Mouse (Mus musculus): ENCODE measurements around the gene Pyy.

The Pyy gene

DNA sequence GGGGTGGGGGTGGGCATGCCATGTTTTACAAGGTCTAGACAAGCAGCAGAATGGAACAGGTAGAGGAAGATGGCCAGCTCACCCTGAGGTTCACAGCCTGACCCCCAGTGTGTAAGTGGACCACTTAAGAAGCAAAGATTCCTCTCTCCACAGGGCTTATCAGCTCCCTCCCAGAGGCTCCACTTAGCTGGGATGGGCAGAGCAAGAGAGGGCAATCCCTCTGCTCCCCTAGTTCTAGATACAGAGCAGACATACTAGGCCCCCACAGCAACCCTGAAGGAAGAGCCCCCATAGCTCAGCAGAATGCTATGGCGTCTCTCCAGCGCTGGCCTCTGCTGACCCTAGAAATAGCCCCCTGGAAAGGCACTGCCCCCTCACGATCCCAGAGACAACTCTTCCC lies 12.0 kb downstream of the Pyy start:
- no peak for DNase-seq (ENCODE audit: low spot score in 2 of 2)

DNA sequence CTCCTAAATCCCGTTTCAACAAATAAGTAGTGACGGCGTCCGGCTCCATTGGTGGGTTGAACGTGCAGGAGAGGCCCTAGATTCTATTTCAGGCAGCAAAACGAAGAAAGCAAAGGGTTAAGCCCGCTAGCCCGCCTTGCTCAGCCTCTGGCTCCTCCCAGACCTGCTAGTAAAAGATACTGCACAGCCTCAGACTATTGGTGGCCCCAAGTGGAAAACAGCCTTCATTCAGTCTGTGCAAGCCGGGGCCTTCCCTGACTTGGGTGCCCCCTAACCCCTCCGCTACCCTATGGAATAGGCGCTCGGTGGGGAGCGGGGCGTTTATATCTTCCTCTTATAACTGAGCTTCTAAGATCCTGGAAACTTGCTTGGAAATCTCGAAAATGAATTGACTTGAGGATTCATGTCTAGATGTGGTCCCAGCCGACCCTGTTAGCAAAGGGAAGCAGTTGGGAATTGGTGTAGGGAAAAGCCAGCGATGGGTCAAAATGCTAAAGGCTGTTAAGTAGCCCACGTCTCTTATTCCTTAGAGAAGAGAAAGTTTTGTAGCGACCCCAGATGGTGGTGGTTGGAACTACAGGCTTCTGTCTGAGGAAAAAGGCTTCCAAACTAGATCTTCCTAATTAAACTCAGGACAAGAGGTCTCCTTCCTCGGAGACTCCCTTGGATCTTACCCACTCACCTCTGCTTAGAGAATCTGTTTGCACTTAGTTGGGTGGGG lies 18.4 kb downstream of the Pyy start:
- DNase-seq (ENCODE audit: low spot score in 2 of 2) = peak; percentile 66

DNA sequence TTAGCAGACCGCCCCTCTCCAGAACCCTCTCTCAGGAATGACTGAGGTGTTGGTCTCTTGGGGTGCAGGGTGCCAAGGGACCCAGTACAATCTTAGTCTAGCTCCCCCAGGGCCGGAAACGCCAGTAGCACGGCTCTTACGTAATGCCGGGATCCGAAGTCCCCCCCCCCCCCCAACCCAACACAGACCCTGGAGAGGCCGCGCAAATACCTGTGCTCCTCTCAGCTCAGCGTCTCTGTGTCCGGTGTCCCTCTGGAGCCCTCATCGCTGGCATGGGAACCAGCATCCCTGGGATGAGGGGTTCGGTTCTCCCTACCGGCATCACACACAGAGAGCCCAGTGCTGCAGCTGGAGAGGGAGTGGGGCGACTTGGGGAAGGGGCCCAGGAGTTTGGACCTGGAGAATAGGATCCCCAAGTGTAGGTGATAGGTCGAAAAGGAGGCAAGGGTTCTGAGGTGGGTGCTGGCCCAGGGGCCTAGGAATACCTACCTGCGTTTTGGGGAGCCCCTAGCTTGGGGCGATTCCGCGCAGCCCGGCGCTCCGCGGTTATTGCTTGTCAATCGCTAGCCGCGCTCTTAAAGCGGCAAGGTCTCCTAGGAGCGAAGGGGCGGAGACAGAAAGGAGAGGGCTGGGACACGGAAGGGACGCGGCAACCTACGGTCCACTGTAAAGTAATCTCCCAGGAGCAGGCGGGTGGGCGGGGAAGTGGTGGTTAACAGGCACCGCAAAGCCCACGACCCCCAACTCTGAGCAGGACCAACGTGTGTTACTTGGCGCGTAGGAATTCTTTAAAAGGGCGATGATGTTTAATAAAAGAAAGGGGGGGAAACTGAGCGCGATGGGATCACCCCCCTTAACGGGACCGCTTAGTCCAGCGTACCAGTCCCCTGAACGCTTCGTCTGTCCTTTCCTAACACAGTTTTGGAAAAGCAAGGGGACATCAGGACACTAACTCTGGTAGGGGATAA lies 19.4 kb downstream of the Pyy start, which contains the start of gene Mpp2:
Mpp2 (minus strand) TSS at position 585 of the 968 bp plus-strand sequence.
- peak; percentile 67 to 68 for DNase-seq (ENCODE audit: low spot score in 2 of 2)

DNA sequence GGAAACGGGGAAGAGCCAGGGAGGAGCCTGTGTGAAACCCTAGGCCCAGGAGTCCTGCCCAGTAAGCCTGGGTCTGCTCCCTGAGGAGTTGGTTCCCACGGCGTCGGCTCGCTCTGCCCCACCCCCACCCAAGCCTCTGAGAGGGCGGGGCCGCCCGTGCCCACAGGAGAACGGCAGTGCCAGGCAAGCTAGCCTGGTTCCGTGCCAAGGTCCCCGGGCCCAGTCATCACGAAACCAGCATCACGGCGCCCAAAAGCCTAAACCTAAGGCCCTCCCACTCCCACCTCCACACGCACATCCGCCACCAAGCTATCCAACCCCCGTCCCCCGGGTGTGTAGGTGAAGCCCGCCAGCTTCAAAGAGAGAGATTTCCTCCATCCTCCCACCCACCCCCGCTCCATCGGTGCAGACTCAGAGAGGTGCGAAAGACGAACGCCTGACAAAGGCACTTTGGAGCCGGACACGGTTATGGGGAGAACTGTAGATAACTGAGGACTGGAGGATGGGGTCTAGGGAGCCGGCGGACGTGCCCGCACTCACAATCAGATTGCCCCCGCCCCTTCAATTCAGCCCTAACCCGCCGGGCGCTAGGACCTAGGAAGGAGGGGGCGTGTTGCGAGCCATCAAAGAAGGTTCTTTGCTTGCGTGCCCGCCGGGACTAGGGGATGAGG lies 20.4 kb downstream of the Pyy start:
- DNase-seq (ENCODE audit: low spot score in 2 of 2) = peak; percentile 74 to 78

DNA sequence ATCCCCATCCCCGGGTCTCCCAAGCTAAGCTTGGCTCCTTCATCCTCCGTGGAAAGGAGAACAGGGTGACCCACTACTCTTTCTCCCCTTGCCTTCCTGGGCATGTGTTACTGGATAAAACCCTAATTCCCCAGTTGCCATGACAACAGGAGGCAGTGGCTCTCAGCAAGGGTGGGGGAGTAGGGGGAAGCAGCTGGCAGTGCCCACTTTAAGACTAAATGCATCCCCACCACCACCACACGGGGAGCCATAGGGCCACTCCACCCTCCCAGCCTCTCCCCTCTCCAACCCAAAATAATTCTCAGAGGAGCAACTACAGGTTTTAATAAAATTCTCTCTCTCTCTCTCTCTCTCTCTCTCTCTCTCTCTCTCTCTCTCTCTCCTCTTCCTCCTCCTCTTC lies 21.3 kb downstream of the Pyy start:
- DNase-seq (ENCODE audit: low spot score in 2 of 2) = peak; percentile 60 to 78

DNA sequence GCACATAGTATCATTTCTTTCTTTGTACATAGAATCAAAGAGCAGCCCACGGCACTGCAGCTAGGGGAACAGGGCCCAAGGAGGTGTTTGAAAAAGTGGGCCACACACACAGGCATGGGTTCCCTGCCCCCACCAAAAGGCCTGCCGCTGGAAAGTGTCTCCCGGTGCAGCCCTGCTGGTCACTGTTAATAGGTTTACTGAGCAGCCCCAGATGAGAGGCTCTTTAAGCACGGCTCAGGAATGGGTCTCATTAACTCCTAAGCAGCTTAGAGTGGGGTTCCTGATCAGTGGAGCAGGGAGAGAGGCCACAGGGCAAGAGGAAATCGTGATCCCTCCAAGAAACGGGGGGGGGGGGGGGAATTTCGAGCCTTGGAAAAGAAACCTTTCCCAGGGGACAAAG lies 23.5 kb downstream of the Pyy start:
- no peak for DNase-seq (ENCODE audit: low spot score in 2 of 2)

DNA sequence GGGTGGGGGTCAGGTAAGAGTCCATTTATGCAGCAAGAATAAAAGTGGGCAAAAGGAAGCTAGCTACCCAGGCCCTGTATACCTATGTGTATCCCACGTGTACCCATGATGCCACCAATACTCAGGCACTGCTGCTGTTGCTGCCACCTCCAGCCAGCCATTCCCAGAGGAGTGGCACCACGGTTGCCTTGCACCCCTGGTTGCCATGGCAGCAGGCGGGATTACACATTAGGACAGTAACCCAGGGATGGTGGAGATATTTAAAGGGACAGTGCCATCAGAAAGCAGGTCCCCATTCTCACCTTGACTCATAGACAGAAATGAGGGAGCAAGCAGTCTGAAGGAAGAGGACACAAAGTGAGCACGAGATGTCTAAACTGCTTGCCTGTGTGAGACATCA lies 24.4 kb downstream of the Pyy start:
- DNase-seq (ENCODE audit: low spot score in 2 of 2) = no peak

DNA sequence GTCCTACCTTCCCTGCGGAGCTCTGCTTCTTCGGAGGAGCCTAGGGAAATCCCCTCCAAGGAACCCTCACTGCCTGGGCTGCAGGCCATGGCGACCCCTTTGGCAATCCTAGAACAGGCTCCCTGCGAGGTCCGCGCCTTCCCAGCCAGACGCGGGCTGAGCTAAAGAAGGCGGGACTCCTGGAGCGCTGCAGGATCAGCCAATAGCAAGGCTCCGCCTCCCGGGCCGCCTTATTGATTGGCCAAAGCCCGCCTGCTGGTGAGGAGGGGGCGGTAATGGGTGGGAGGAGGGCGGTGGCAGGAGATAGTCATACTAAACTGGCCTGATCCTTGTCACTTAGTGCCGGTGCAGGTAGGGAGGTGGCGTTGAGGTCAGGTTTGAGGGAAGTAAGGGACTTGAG lies 25.3 kb downstream of the Pyy start:
- DNase-seq (ENCODE audit: low spot score in 2 of 2) = peak; percentile 65 to 73

DNA sequence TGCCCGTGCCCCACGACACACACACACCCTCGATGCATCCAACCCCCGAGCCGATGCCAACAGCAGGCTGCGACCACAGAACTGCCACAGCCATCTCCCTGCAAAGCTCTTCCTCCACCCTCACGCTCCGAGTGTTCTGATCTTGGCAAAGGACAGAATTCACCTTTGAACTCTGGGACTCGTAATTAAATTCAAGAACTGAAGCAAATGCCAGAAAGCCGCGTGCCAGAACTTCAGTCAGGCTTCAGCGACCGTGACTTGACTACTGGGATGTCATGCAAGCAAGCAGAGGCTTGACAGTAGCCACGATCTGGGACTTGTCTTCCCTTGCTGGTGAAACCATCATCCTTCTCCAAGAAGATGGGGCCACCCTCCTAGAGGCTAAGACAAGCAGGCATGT lies 33.9 kb downstream of the Pyy start:
- DNase-seq (ENCODE audit: low spot score in 2 of 2) = no peak

DNA sequence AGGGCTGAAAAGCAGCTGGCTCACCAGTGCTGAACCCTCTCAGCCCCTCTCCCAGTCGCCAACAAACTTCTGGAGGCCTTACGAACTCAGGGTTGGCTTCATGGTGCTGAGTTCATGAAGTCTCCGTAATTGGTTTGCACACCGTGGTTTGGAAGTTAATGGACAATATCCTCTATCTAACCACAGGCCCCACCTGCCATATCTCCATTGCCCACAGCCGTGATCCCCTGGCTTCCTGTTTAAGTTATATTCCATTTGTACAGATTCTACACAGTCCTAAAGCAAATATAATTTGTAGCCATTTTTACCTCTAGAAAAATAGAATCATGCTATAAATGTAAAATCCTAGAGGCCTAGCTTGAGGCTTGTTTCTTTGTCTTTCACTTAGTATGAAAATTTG lies 34.9 kb downstream of the Pyy start:
- no peak for DNase-seq (ENCODE audit: low spot score in 2 of 2)

DNA sequence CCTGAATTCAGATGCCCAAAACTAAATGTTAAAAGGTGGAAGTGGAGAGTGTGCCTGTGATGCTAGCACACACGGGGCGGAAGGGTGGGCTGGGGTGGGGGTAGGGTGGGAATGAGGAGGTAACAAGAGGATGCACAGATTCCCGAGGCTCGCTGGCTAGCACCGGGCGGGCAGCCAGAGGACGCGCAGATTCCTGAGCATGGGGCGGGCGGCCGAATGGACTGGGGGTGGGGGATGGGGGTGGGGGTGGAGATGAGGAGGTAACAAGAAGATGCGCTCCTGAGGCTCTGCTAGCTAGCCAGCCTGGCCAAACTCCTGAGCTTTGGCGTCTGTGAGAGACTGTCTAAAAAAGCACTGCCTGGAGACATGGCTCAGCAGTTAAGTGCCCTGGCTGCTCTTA lies 37.2 kb downstream of the Pyy start:
- no peak for DNase-seq (ENCODE audit: low spot score in 2 of 2)

DNA sequence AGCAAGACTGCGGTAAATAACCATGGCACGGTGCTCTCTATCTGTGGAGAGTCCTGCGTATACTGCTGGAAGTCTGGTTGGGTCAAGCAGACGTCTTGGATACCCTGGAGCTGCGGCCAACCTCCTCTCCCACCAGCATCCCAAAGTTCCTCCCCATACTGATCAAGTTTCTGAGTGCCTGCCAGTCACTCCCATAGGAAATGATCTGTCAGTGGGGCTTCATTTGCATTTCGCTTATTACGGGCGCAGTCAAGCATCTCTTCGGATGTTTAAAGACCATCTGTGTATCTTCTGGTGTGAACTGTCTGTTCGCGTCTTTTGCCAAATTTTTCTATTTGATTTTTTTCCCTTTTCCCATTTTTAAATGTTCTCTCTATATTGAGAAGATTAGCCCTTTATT lies 38.0 kb downstream of the Pyy start:
- no peak for DNase-seq (ENCODE audit: low spot score in 2 of 2)

DNA sequence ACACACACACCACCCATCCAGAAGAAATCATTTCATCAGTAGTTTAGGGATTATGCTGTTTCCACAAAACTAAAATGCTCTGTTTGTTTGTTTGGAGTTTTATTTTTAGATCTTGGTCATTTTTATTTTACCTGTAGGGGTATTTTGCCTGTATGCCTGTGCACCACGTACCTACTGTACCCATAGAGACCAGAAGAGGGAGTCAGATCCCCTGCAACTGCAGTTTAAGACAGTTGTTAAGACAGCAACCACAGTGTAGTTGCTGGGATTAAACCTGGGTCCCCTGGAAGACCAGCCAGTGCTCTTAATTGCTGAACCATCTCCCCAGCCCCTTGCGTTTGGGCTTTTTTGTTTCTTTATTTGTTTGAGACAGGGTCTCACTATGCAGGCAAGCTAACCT lies 38.7 kb downstream of the Pyy start:
- no peak for DNase-seq (ENCODE audit: low spot score in 2 of 2)

DNA sequence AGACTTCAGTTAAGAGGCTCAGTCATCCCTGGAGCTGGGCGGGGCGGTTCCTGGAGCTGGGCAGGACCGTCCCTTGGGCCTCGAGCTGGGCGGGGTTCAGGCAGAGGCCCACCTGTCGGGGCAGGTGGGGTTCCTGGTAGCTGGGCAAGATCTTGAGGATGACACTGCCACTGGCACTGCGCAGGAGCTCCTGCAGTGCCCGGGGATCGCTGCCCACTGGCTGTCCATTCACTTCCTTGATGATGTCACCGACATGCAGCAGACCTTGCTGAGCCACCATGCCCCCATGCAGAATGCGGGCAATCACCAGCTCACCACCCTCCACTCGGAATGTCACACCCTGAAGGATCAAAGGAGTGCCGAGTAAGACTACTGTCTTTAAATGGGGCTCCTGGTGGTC lies 44.6 kb downstream of the Pyy start:
- no peak for DNase-seq (ENCODE audit: low spot score in 2 of 2)

DNA sequence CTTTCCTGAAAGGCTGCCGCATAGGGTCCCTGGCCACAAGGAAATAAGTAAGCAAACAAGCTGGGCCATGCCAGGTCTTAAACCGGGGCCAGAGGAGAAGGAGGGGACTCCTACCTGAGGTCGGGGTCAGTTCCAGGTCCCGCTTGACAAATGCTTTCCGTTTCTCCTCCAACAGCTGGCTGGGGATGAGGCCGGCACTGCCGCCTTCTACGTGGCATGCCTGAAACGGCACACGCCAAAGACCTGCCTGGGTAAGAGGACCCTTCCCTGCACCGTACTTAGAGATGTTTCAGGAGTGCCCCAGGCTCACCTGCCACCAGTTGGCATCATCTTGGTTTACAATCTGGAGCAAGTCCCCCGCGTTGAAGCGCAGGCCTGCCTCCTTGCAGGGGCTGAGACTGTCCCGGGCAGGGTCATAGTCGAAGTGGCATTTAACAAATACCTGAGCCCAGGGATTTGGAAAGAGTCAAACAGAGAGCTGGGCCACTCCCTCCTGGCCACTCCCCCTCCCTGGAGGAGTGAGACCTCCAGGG lies 45.6 kb downstream of the Pyy start:
- no peak for DNase-seq (ENCODE audit: low spot score in 2 of 2)

DNA sequence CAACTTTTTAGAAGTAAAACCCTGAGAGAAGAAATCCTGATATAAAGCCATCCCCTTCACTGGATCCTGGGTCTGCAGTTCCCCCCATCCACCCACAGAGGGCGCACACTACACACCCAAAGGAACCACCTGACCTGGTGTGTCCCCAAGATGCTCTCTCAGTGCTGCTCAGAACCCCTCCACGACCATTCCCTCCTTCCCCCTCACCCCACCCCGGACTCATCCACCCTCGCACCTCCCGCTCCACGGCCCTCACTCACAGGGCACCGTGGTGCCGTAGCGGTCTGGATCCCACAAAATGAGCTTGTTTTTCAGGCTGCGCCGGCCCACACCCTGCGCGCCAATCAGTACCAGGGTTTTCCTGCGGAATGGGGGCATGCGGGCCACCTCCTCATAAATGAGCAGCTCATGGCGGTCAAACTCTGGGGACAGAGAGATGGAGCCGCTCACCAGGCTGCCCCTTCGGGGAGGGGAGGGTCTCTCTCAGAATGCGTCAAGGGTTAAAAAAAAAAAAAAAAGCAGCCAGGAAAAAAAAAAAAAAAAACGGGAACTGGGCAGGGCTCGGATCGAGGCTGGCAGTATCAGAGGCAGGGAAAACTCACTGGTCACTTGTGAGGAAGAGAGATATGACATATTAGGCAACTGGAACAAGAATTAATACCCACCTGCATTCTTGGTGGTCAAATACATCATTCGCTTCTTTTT lies 46.2 kb downstream of the Pyy start:
- DNase-seq (ENCODE audit: low spot score in 2 of 2) = peak; percentile 66 to 76
